Mouse (Mus musculus): ENCODE measurements around the gene Tmem141. TPM values are rescaled to one million over a fixed set of nuclear protein-coding genes. Genes with fewer than 3 reads are reported as not detected.

The Tmem141 gene
- total and polyA plus RNA-seq, 3 experiments, result 6.2 to 11.1 (median 7.7) TPM

- Histone ChIP-seq H3K4me1 (ENCODE audit: control insufficient read depth in 1 of 2, insufficient read depth in 2 of 2) (peaks cover 15 to 20% of the 10 kb centered on the region in 2 experiments; a peak in 3 of 4 replicates), H3K36me3 (replicated peaks in 1 of 2; ENCODE audit: control insufficient read depth in 1 of 2, insufficient read depth in 1 of 2, low read length in 1 of 2) (no peaks in the 10 kb centered on the region), H3K27ac (ENCODE audit: insufficient read depth, low read depth) (no peak within 1 kb of the TSS), H3K4me2 (ENCODE audit: insufficient read depth, low read depth, poor library complexity, severe bottlenecking) (no peak within 1 kb of the TSS), H3K9ac (ENCODE audit: insufficient read depth, low read depth) (no peak within 1 kb of the TSS), H3K4me3 (replicated peaks in 1 of 3; ENCODE audit: low read depth in 2 of 3, low read length in 2 of 3, poor library complexity in 1 of 3) (no peak within 1 kb of the TSS), H3K9me3 (replicated peaks; ENCODE audit: low read length) (no peaks in the 10 kb centered on the region), H3K27me3 (replicated peaks) (peaks cover 35% of the 10 kb centered on the region), H3K79me2 (replicated peaks; ENCODE audit: control insufficient read depth, extremely low read depth, insufficient read depth, poor library complexity, severe bottlenecking) (no peaks in the 10 kb centered on the region)
- DNase-seq (ENCODE audit: extremely low read depth), result no peak
- TF ChIP-seq BHLHE40 (IDR thresholded peaks at IDR 0.05; ENCODE audit: low read depth, low read length) (no peak), KAT2A (IDR thresholded peaks at IDR 0.05; ENCODE audit: insufficient replicate concordance, low read length) (no peak), TBP (conservative IDR thresholded peaks at IDR 0.05; ENCODE audit: low read depth, low read length) (no peak), SMC3 (IDR thresholded peaks at IDR 0.05; ENCODE audit: low read depth, low read length) (no peak), ZC3H11A (IDR thresholded peaks at IDR 0.05; ENCODE audit: low read depth, low read length) (no peak), JUND (conservative IDR thresholded peaks at IDR 0.05; ENCODE audit: low read depth, low read length) (no peak), NRF1 (IDR thresholded peaks at IDR 0.05; ENCODE audit: low read depth, low read length) (no peak), USF1 (IDR thresholded peaks at IDR 0.05; ENCODE audit: low read depth, low read length) (no peak), MAZ (IDR thresholded peaks at IDR 0.05; ENCODE audit: low read depth, low read length) (no peak), E2F4 (IDR thresholded peaks at IDR 0.05; ENCODE audit: insufficient replicate concordance, low read depth, low read length) (no peak), UBTF (IDR thresholded peaks at IDR 0.05; ENCODE audit: low read depth, low read length) (no peak), PAX5 (IDR thresholded peaks at IDR 0.05; ENCODE audit: low read length) (no peak), NELFE (IDR thresholded peaks at IDR 0.05; ENCODE audit: low read depth, low read length) (no peak), IRF4 (IDR thresholded peaks at IDR 0.05; ENCODE audit: low read depth, low read length) (no peak), TCF12 (IDR thresholded peaks at IDR 0.05; ENCODE audit: low read depth, low read length) (no peak), HCFC1 (IDR thresholded peaks at IDR 0.05; ENCODE audit: low read depth, low read length) (no peak), CTCF (conservative IDR thresholded peaks at IDR 0.05 in 1 of 2, IDR thresholded peaks at IDR 0.05 in 1 of 2; ENCODE audit: low read depth in 2 of 2, low read length in 2 of 2) (no peak), EP300 (IDR thresholded peaks at IDR 0.05; ENCODE audit: low read length) (no peak), ZMIZ1 (IDR thresholded peaks at IDR 0.05; ENCODE audit: low read depth, low read length) (no peak)
- dilution Hi-C loops (cut with MboI; ENCODE audit: extremely low pct_ligation_motif_present, extremely low pct_unique_long_range_greater_than_20kb, low sequenced_read_pairs), result no loop called here
- in situ Hi-C loops (cut with MboI; ENCODE audit: low pct_ligation_motif_present, low pct_unique_long_range_greater_than_20kb, low sequenced_read_pairs), result no loop called here
These were observed 35.8 kb upstream of the Tmem141 start, which contains the start of gene Lcn5 for GRCm38 (mm10) chr2:25657652-25658051. Gene Lcn5, plus strand, starts transcription at chr2:25657952.

- dilution Hi-C loops (cut with MboI; ENCODE audit: extremely low pct_ligation_motif_present, extremely low pct_unique_long_range_greater_than_20kb, low sequenced_read_pairs), result no loop called here
- H3K4me2 ChIP-seq (ENCODE audit: insufficient read depth, low read depth, poor library complexity, severe bottlenecking), result no peak overlapping the region
- peaks cover 15 to 20% of the 10 kb centered on the region in 2 experiments; a peak in 3 of 4 replicates for H3K4me1 ChIP-seq (ENCODE audit: control insufficient read depth in 1 of 2, insufficient read depth in 2 of 2)
- H3K9me3 ChIP-seq (replicated peaks; ENCODE audit: low read length), result no peaks in the 10 kb centered on the region
- DNase-seq (ENCODE audit: extremely low read depth), result no peak
- H3K27ac ChIP-seq (ENCODE audit: insufficient read depth, low read depth), result no peak overlapping the region
- H3K4me3 ChIP-seq (replicated peaks in 1 of 3; ENCODE audit: low read depth in 2 of 3, low read length in 2 of 3, poor library complexity in 1 of 3), result no peak overlapping the region
- in situ Hi-C loops (cut with MboI; ENCODE audit: low pct_ligation_motif_present, low pct_unique_long_range_greater_than_20kb, low sequenced_read_pairs), result no loop called here
- no peaks in the 10 kb centered on the region for H3K79me2 ChIP-seq (replicated peaks; ENCODE audit: control insufficient read depth, extremely low read depth, insufficient read depth, poor library complexity, severe bottlenecking)
- H3K9ac ChIP-seq (ENCODE audit: insufficient read depth, low read depth), result no peak overlapping the region
- H3K36me3 ChIP-seq (replicated peaks in 1 of 2; ENCODE audit: control insufficient read depth in 1 of 2, insufficient read depth in 1 of 2, low read length in 1 of 2), result no peaks in the 10 kb centered on the region
- TF ChIP-seq KAT2A (IDR thresholded peaks at IDR 0.05; ENCODE audit: insufficient replicate concordance, low read length) (no peak), ZKSCAN1 (IDR thresholded peaks at IDR 0.05; ENCODE audit: borderline replicate concordance, low read depth, low read length) (no peak), MXI1 (IDR thresholded peaks at IDR 0.05; ENCODE audit: low read depth, low read length) (no peak), NRF1 (IDR thresholded peaks at IDR 0.05; ENCODE audit: low read depth, low read length) (no peak), JUN (IDR thresholded peaks at IDR 0.05; ENCODE audit: insufficient read depth, low read depth, low read length) (no peak)
- peaks cover 36% of the 10 kb centered on the region for H3K27me3 ChIP-seq (replicated peaks)
These were observed 35.4 kb upstream of the Tmem141 start for GRCm38 (mm10) chr2:25657246-25657645.
